Mouse (Mus musculus): ENCODE measurements around the gene Hist1h2an.
"Not testable (repeated sequence)": the region's sequence is repeated elsewhere in the genome, so short reads cannot be mapped to it uniquely, and the experiment has no call there.

Hist1h2an gene

GRCm38 (mm10) chr13:21786899-21787629 lies at the start of gene Hist1h2an, which contains the start of gene Hist1h2bp:
TSS of gene Hist1h2an (minus strand) at chr13:21787218.
TSS of gene Hist1h2bp (plus strand) at chr13:21787461.
- peak; percentile 84 to 86 for DNase-seq

- not testable (repeated sequence) for DNase-seq
These were observed 46.4 kb upstream of the Hist1h2an start, which contains the start of the genes Hist1h2ap and Hist1h2br for GRCm38 (mm10) chr13:21833461-21833860. TSS of gene Hist1h2ap (minus strand) at chr13:21833507. TSS of gene Hist1h2br (plus strand) at chr13:21833743.

- DNase-seq, result not testable (repeated sequence)
These were observed 44.7 kb upstream of the Hist1h2an start, which contains the start of gene Hist1h4n for GRCm38 (mm10) chr13:21831418-21832394. TSS of gene Hist1h4n (minus strand) at chr13:21832196.

- DNase-seq, result no peak
These were observed 43.3 kb upstream of the Hist1h2an start for GRCm38 (mm10) chr13:21830344-21830743.

- DNase-seq, result no peak
These were observed 41.5 kb upstream of the Hist1h2an start for GRCm38 (mm10) chr13:21828511-21828910.

- not testable (repeated sequence) for DNase-seq
These were observed 33.3 kb upstream of the Hist1h2an start for GRCm38 (mm10) chr13:21820082-21820890.

- DNase-seq, result not testable (repeated sequence)
These were observed 25.1 kb upstream of the Hist1h2an start for GRCm38 (mm10) chr13:21812092-21812491.

GRCm38 (mm10) chr13:21811539-21811938 lies 24.5 kb upstream of the Hist1h2an start, which contains the start of gene Hist1h4m:
TSS of gene Hist1h4m (plus strand) at chr13:21811746.
- DNase-seq, result peak in 1 of 2 experiments; percentile 24

GRCm38 (mm10) chr13:21811074-21811473 lies 24.1 kb upstream of the Hist1h2an start:
- DNase-seq, result not testable (repeated sequence)

- not testable (repeated sequence) for DNase-seq
These were observed 23.1 kb upstream of the Hist1h2an start, which contains the start of the genes Hist1h2bq and Hist1h2ao for GRCm38 (mm10) chr13:21810073-21810472. TSS of gene Hist1h2bq (minus strand) at chr13:21810197. TSS of gene Hist1h2ao (plus strand) at chr13:21810465.

GRCm38 (mm10) chr13:21803058-21803457 lies 16.0 kb upstream of the Hist1h2an start:
- not testable (repeated sequence) for DNase-seq

- DNase-seq, result not testable (repeated sequence)
These were observed 10.1 kb upstream of the Hist1h2an start for GRCm38 (mm10) chr13:21797163-21797562.

- no peak for DNase-seq
These were observed 8.6 kb upstream of the Hist1h2an start for GRCm38 (mm10) chr13:21795584-21795983.

GRCm38 (mm10) chr13:21790601-21791283 lies 3.7 kb upstream of the Hist1h2an start:
- no peak for DNase-seq

- no peak for DNase-seq
These were observed 2.9 kb upstream of the Hist1h2an start for GRCm38 (mm10) chr13:21789925-21790324.

GRCm38 (mm10) chr13:21787760-21788593 lies 959 bp upstream of the Hist1h2an start:
- peak in 1 of 2 experiments; percentile 15 for DNase-seq

GRCm38 (mm10) chr13:21786189-21786898 lies 674 bp downstream of the Hist1h2an start:
- DNase-seq, result no peak

GRCm38 (mm10) chr13:21784311-21784710 lies 2.7 kb downstream of the Hist1h2an start:
- DNase-seq, result no peak

- DNase-seq, result peak in 1 of 2 experiments; percentile 17
These were observed 3.3 kb downstream of the Hist1h2an start for GRCm38 (mm10) chr13:21783734-21784161.

- peak; percentile 61 to 65 for DNase-seq
These were observed 3.8 kb downstream of the Hist1h2an start, which contains the start of gene Hist1h3i for GRCm38 (mm10) chr13:21783255-21783617. TSS of gene Hist1h3i (minus strand) at chr13:21783370.
